Mouse (Mus musculus) gastrocnemius, postnatal 14 days (tissue): ENCODE measurements around the gene Sult2a4. TPM values are rescaled to one million over a fixed set of nuclear protein-coding genes. Genes with fewer than 3 reads are reported as not detected.
"Not testable (repeated sequence)": the region's sequence is repeated elsewhere in the genome, so short reads cannot be mapped to it uniquely, and the experiment has no call there.

Experiments used
- DNase-seq: peaks from one replicate; pipeline ENCODE4 v3.0.0; 2021; ENCODE audit warnings: mixed read lengths
- intact Hi-C: fragments of 180-260 bp; cut with DNase I; formaldehyde crosslinking; loops from one replicate; pipeline ENCODE4 v1.15.1; 2025; ENCODE audit warnings: low total_unique reads
- long read RNA-seq, 2 experiments: library from polyadenylated mRNA; stranded (forward); transcript quantifications; one replicate each; pipeline ENCODE4 v2.0.0; 2021
- total RNA-seq, 2 experiments: library from RNA; stranded (reverse); gene quantifications; 2 replicates each; pipeline ENCODE4 v1.2.3; 2021

Gene Sult2a4
- not detected for total RNA-seq
- long read RNA-seq, experiment 1: 0 reads
- long read RNA-seq, experiment 2: 0 reads

GRCm38 (mm10) chr7:13989507-13989906, at the start of gene Sult2a4:
Gene Sult2a4, minus strand, starts transcription at chr7:13989607.
- intact Hi-C loops: not testable (repeated sequence)

GRCm38 (mm10) chr7:14030831-14031230, 41.4 kb upstream of the Sult2a4 start:
- DNase-seq, intact Hi-C loops: not testable (repeated sequence)

More at GRCm38 (mm10) chr7:13989507-13989906, at the start of gene Sult2a4:
- not testable (repeated sequence) for DNase-seq

GRCm38 (mm10) chr7:14013083-14013482, 23.7 kb upstream of the Sult2a4 start:
- intact Hi-C loops: no loop called here

GRCm38 (mm10) chr7:14010686-14011085, 21.3 kb upstream of the Sult2a4 start:
- intact Hi-C loops: not testable (repeated sequence)

More at GRCm38 (mm10) chr7:14013083-14013482, 23.7 kb upstream of the Sult2a4 start:
- DNase-seq: no peak

More at GRCm38 (mm10) chr7:14010686-14011085, 21.3 kb upstream of the Sult2a4 start:
- not testable (repeated sequence) for DNase-seq

Other genes starting within 250 kb of the Sult2a4 start
- not detected for gene Sult2a1, start 152.2 kb downstream of the Sult2a4 start, total RNA-seq
- gene Sult2a3, start 133.4 kb upstream of the Sult2a4 start, total RNA-seq: not detected